ENCODE assay signal across 10 mouse cellular contexts in the genomic region with DNA sequence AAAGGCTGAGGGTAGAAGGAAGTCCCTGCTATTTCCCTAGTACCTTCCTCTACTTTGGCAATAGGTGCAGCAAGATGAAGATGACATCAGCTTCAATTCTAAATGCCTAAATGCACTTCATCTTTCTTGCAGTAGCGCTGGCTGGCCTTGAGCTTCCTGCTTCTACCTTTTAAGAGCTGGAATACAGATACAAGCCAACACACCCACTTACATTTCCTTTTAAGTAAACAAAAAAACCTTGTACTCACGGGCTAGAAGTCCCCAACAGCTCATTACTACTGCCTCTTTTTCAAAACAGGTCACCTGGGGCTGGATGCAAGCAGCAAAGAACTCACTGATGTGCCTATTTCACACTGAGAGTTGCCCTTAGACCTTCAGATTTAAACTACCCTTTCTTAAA. TPM values are rescaled to one million over a fixed set of nuclear protein-coding genes. Genes with fewer than 3 reads are reported as not detected.
A peak's percentile ranks its signal among the peaks of the same experiment; 100 is the strongest.
DNase-seq lines count a peak whose midpoint lies in the region; ATAC-seq lines count a peak whose summit lies in the region.
"Had no signal": no experiment of that assay in that cellular context is flagged by ENCODE, and none has a peak within 500 bp of the region (broad histone marks: within the 10 kb centered on the region; RNA-seq: fewer than 3 reads in every experiment).

No protein-coding gene starts in this region.

- H3K4me2 ChIP-seq in hindbrain, embryonic 13.5 days, result 0 out of 2 replicates have a peak overlapping the region, but pooled peaks have one; percentile 11
- H3K4me2 ChIP-seq in hindbrain, embryonic 16.5 days (ENCODE audit: low read length), result no peak overlapping the region
- peak overlapping the region; percentile 21 for H3K4me2 ChIP-seq in forebrain, embryonic 12.5 days
- no peak overlapping the region for H3K4me2 ChIP-seq in midbrain, embryonic 11.5 days

- H3K4me3 ChIP-seq in hindbrain, embryonic 13.5 days, result no peak overlapping the region
- H3K4me3 ChIP-seq in hindbrain, embryonic 16.5 days (ENCODE audit: low read length), result no peak overlapping the region
- H3K4me3 ChIP-seq in forebrain, embryonic 12.5 days (replicated peaks), result no peak overlapping the region
- no peak overlapping the region for H3K4me3 ChIP-seq in midbrain, embryonic 11.5 days (ENCODE audit: low read depth, low read length)

- ATAC-seq in hindbrain, embryonic 13.5 days (ENCODE audit: low FRiP score), result no peak
- no peak for ATAC-seq in hindbrain, embryonic 16.5 days
- ATAC-seq in CD4-positive, CD25-positive, alpha-beta regulatory T cell, adult 4 months, result peak; percentile 2
- no peak for ATAC-seq in forebrain, embryonic 12.5 days (ENCODE audit: low FRiP score)
- ATAC-seq in midbrain, embryonic 11.5 days (ENCODE audit: low FRiP score), result no peak
- ATAC-seq: hindbrain, postnatal 0 days had no signal

- WGBS in hindbrain, embryonic 13.5 days, result 75% methylated on average over 2 of the region's 2 CpGs
- 68% methylated on average over 2 of the region's 2 CpGs for WGBS in hindbrain, embryonic 16.5 days
- 82% methylated on average over 2 of the region's 2 CpGs for WGBS in forebrain, embryonic 12.5 days
- WGBS in midbrain, embryonic 11.5 days, result 85% methylated on average over 2 of the region's 2 CpGs

- H3K9ac ChIP-seq in hindbrain, embryonic 13.5 days, result peak overlapping the region; percentile 10; the same call in 1 of the 2 replicates
- H3K9ac ChIP-seq in hindbrain, embryonic 16.5 days (ENCODE audit: low read depth, low read length), result no peak overlapping the region
- peak overlapping the region; percentile 36; the same call in 1 of the 2 replicates for H3K9ac ChIP-seq in forebrain, embryonic 12.5 days
- H3K9ac ChIP-seq in midbrain, embryonic 11.5 days (ENCODE audit: low read length), result no peak overlapping the region

- no peaks in the 10 kb centered on the region for H3K27me3 ChIP-seq in hindbrain, embryonic 13.5 days
- no peaks in the 10 kb centered on the region for H3K27me3 ChIP-seq in hindbrain, embryonic 16.5 days (replicated peaks; ENCODE audit: control insufficient read depth, insufficient read depth, low read length)
- H3K27me3 ChIP-seq in forebrain, embryonic 12.5 days, result no peaks in the 10 kb centered on the region
- no peaks in the 10 kb centered on the region for H3K27me3 ChIP-seq in midbrain, embryonic 11.5 days (ENCODE audit: control insufficient read depth, insufficient read depth, low read length)

- H3K9me3 ChIP-seq in hindbrain, embryonic 13.5 days, result no peaks in the 10 kb centered on the region
- H3K9me3 ChIP-seq in hindbrain, embryonic 16.5 days (ENCODE audit: control insufficient read depth, low read length), result no peaks in the 10 kb centered on the region
- no peaks in the 10 kb centered on the region for H3K9me3 ChIP-seq in forebrain, embryonic 12.5 days
- no peaks in the 10 kb centered on the region for H3K9me3 ChIP-seq in midbrain, embryonic 11.5 days (ENCODE audit: control insufficient read depth, low read length)

- no peak overlapping the region for H3K27ac ChIP-seq in hindbrain, embryonic 13.5 days
- no peak overlapping the region for H3K27ac ChIP-seq in hindbrain, embryonic 16.5 days (ENCODE audit: low read depth, low read length)
- H3K27ac ChIP-seq in forebrain, embryonic 12.5 days, result no peak overlapping the region
- H3K27ac ChIP-seq in midbrain, embryonic 11.5 days (ENCODE audit: low read depth, low read length), result no peak overlapping the region
- H3K27ac ChIP-seq: hindbrain, postnatal 0 days had no signal

- H3K36me3 ChIP-seq in hindbrain, embryonic 13.5 days, result no peaks in the 10 kb centered on the region; the same call in 1 of the 2 replicates
- H3K36me3 ChIP-seq in hindbrain, embryonic 16.5 days (ENCODE audit: control insufficient read depth, insufficient read depth, low read length), result no peaks in the 10 kb centered on the region
- no peaks in the 10 kb centered on the region; the same call in none of the 2 replicates for H3K36me3 ChIP-seq in forebrain, embryonic 12.5 days (replicated peaks)
- 0 out of 2 replicates have a peak, but pooled peaks cover 2% of the 10 kb centered on the region for H3K36me3 ChIP-seq in midbrain, embryonic 11.5 days (ENCODE audit: control insufficient read depth, insufficient read depth, low read length)

- H3K4me1 ChIP-seq in hindbrain, embryonic 13.5 days (replicated peaks), result peaks cover 56% of the 10 kb centered on the region
- peaks cover 26% of the 10 kb centered on the region for H3K4me1 ChIP-seq in hindbrain, embryonic 16.5 days (ENCODE audit: control insufficient read depth, insufficient read depth, low read depth, low read length)
- H3K4me1 ChIP-seq in forebrain, embryonic 12.5 days, result peaks cover 46% of the 10 kb centered on the region
- peaks cover 17% of the 10 kb centered on the region for H3K4me1 ChIP-seq in midbrain, embryonic 11.5 days (ENCODE audit: control insufficient read depth, insufficient read depth, low read length)

- DNase-seq in midbrain, embryonic 11.5 days (ENCODE audit: low spot score, missing footprints), result peak; percentile 66
- no peak for DNase-seq in spleen, adult 12 weeks (ENCODE audit: low spot score)
- DNase-seq in right cerebral cortex, postnatal 25 days, result no peak
- DNase-seq in heart, adult 11 months, result no peak
- DNase-seq: right cerebral cortex, postnatal 4 days had no signal

RNA-seq across cellular contexts. Expression of a gene that starts 2.4 kb away (rescaled TPM):
- polyA plus RNA-seq in hindbrain, embryonic 13.5 days (2015; fragmentation: Nextera tagmentation; extraction: Ambion mirVana), result 340 and 351 TPM in 2 replicates
- polyA plus RNA-seq in hindbrain, embryonic 16.5 days (2015; fragmentation: Nextera tagmentation; extraction: Ambion mirVana), result 323 and 328 TPM in 2 replicates
- polyA plus RNA-seq in CD4-positive, CD25-positive, alpha-beta regulatory T cell, adult 4 months (2017; shearing (Covaris generic)), result 100 to 1,000 TPM; 288 to 395 TPM
- 357 and 369 TPM in 2 replicates for polyA plus RNA-seq in forebrain, embryonic 12.5 days (2016; fragmentation: Nextera tagmentation; extraction: Ambion mirVana)
- 190 and 194 TPM in 2 replicates for polyA plus RNA-seq in midbrain, embryonic 11.5 days (2014; fragmentation: Nextera tagmentation; extraction: Ambion mirVana)

RNA-seq across cellular contexts. Expression of a gene that starts 43.6 kb away (rescaled TPM):
- 0.53 and 1.5 TPM in 2 replicates for polyA plus RNA-seq in hindbrain, embryonic 13.5 days (2015; fragmentation: Nextera tagmentation; extraction: Ambion mirVana)
- 0.56 and 0.57 TPM in 2 replicates for polyA plus RNA-seq in hindbrain, embryonic 16.5 days (2015; fragmentation: Nextera tagmentation; extraction: Ambion mirVana)
- under 1 TPM in 1 of 2 experiments, not detected in 1; 0.58 TPM for polyA plus RNA-seq in CD4-positive, CD25-positive, alpha-beta regulatory T cell, adult 4 months (2017; shearing (Covaris generic))
- polyA plus RNA-seq in forebrain, embryonic 12.5 days (2016; fragmentation: Nextera tagmentation; extraction: Ambion mirVana), result 0.63 and 0.79 TPM in 2 replicates
- polyA plus RNA-seq in midbrain, embryonic 11.5 days (2014; fragmentation: Nextera tagmentation; extraction: Ambion mirVana), result 0.37 and 0.54 TPM in 2 replicates

RNA-seq across cellular contexts. Expression of a gene that starts 53.3 kb away (rescaled TPM):
- polyA plus RNA-seq in hindbrain, embryonic 13.5 days (2015; fragmentation: Nextera tagmentation; extraction: Ambion mirVana), result 57.8 and 66.1 TPM in 2 replicates
- 71.6 and 73.9 TPM in 2 replicates for polyA plus RNA-seq in hindbrain, embryonic 16.5 days (2015; fragmentation: Nextera tagmentation; extraction: Ambion mirVana)
- 10 to 100 TPM; 29.5 to 51.5 TPM for polyA plus RNA-seq in CD4-positive, CD25-positive, alpha-beta regulatory T cell, adult 4 months (2017; shearing (Covaris generic))
- polyA plus RNA-seq in forebrain, embryonic 12.5 days (2016; fragmentation: Nextera tagmentation; extraction: Ambion mirVana), result 69.0 and 74.3 TPM in 2 replicates
- 68.9 and 75.7 TPM in 2 replicates for polyA plus RNA-seq in midbrain, embryonic 11.5 days (2014; fragmentation: Nextera tagmentation; extraction: Ambion mirVana)

Comparison
In these comparisons a context has a peak if more than half of its experiments do, and no peak if none do; other contexts are left out.
1. H3K4me2 ChIP-seq: peak in hindbrain, embryonic 13.5 days (single experiment) and forebrain, embryonic 12.5 days (single experiment); none in hindbrain, embryonic 16.5 days (single experiment) and midbrain, embryonic 11.5 days (single experiment).
2. H3K9ac ChIP-seq: peak in hindbrain, embryonic 13.5 days (single experiment) and forebrain, embryonic 12.5 days (single experiment); none in hindbrain, embryonic 16.5 days (single experiment) and midbrain, embryonic 11.5 days (single experiment).